Mouse (Mus musculus): ENCODE measurements at regions not wholly inside any gene's neighbourhood (a gene's known extent, or its start where the extent isn't known, plus 50 kb on each side); places are given as distances from the start of the nearest gene placed in this dataset.

- Histone ChIP-seq H3K4me1 (peaks cover 11% of the 10 kb centered on the region), H3K9me3 (replicated peaks) (no peaks in the 10 kb centered on the region), H3K4me3 (no peak overlapping the region), H3K27ac (replicated peaks) (no peak overlapping the region), H3K27me3 (ENCODE audit: low read depth, poor library complexity, severe bottlenecking) (no peaks in the 10 kb centered on the region), H3K36me3 (no peaks in the 10 kb centered on the region)
- no peak for DNase-seq (ENCODE audit: low spot score)
- 94% methylated on average over 8 of the region's 8 CpGs for WGBS
These were observed 364.8 kb upstream of the 3110018I06Rik start for GRCm38 (mm10) chr12:107123661-107124060.

GRCm38 (mm10) chr12:107124263-107124885 lies 364.1 kb upstream of the 3110018I06Rik start:
- Histone ChIP-seq H3K9me3 (replicated peaks) (no peaks in the 10 kb centered on the region), H3K27ac (replicated peaks) (no peak overlapping the region), H3K36me3 (no peaks in the 10 kb centered on the region), H3K4me3 (no peak overlapping the region), H3K27me3 (ENCODE audit: low read depth, poor library complexity, severe bottlenecking) (no peaks in the 10 kb centered on the region), H3K4me1 (peaks cover 11% of the 10 kb centered on the region)
- no peak for DNase-seq (ENCODE audit: low spot score)
- WGBS: 94% methylated on average over 17 of the region's 17 CpGs

GRCm38 (mm10) chr12:107125201-107125600 lies 363.2 kb upstream of the 3110018I06Rik start:
- 66% methylated on average over 7 of the region's 7 CpGs for WGBS
- H3K36me3 ChIP-seq: no peaks in the 10 kb centered on the region
- peak overlapping the region; percentile 23; the same call in 1 of the 2 replicates for H3K27ac ChIP-seq (replicated peaks)

GRCm38 (mm10) chr12:107126056-107126455 lies 362.4 kb upstream of the 3110018I06Rik start:
- no peak for DNase-seq (ENCODE audit: low spot score)
- WGBS: 91% methylated on average over 10 of the region's 10 CpGs
- no peak overlapping the region for H3K27ac ChIP-seq (replicated peaks)

More at GRCm38 (mm10) chr12:107125201-107125600, 363.2 kb upstream of the 3110018I06Rik start:
- Histone ChIP-seq H3K9me3 (replicated peaks) (no peaks in the 10 kb centered on the region), H3K4me3 (no peak overlapping the region), H3K4me1 (peaks cover 11% of the 10 kb centered on the region), H3K27me3 (ENCODE audit: low read depth, poor library complexity, severe bottlenecking) (no peaks in the 10 kb centered on the region)
- no peak for DNase-seq (ENCODE audit: low spot score)

GRCm38 (mm10) chr12:107127591-107127990 lies 360.8 kb upstream of the 3110018I06Rik start:
- no peaks in the 10 kb centered on the region for H3K27me3 ChIP-seq (ENCODE audit: low read depth, poor library complexity, severe bottlenecking)
- H3K4me3 ChIP-seq: no peak overlapping the region
- no peaks in the 10 kb centered on the region for H3K36me3 ChIP-seq
- DNase-seq (ENCODE audit: low spot score): no peak
- peaks cover 8% of the 10 kb centered on the region; the same call in 1 of the 2 replicates for H3K4me1 ChIP-seq
- no peak overlapping the region for H3K27ac ChIP-seq (replicated peaks)
- no peaks in the 10 kb centered on the region for H3K9me3 ChIP-seq (replicated peaks)
- 83% methylated on average over 3 of the region's 3 CpGs for WGBS

More at GRCm38 (mm10) chr12:107126056-107126455, 362.4 kb upstream of the 3110018I06Rik start:
- H3K36me3 ChIP-seq: no peaks in the 10 kb centered on the region
- H3K27me3 ChIP-seq (ENCODE audit: low read depth, poor library complexity, severe bottlenecking): no peaks in the 10 kb centered on the region
- H3K9me3 ChIP-seq (replicated peaks): no peaks in the 10 kb centered on the region
- no peak overlapping the region for H3K4me3 ChIP-seq
- peaks cover 11% of the 10 kb centered on the region for H3K4me1 ChIP-seq

GRCm38 (mm10) chr12:107129232-107129631 lies 359.2 kb upstream of the 3110018I06Rik start:
- no peaks in the 10 kb centered on the region for H3K9me3 ChIP-seq (replicated peaks)
- no peaks in the 10 kb centered on the region for H3K36me3 ChIP-seq
- no peak for DNase-seq (ENCODE audit: low spot score)
- no peak overlapping the region for H3K4me3 ChIP-seq
- no peaks in the 10 kb centered on the region for H3K27me3 ChIP-seq (ENCODE audit: low read depth, poor library complexity, severe bottlenecking)
- H3K27ac ChIP-seq (replicated peaks): no peak overlapping the region
- peaks cover 8% of the 10 kb centered on the region; the same call in 1 of the 2 replicates for H3K4me1 ChIP-seq
- 71% methylated on average over 6 of the region's 6 CpGs for WGBS

GRCm38 (mm10) chr12:107131351-107131750 lies 357.1 kb upstream of the 3110018I06Rik start:
- Histone ChIP-seq H3K27me3 (ENCODE audit: low read depth, poor library complexity, severe bottlenecking) (no peaks in the 10 kb centered on the region), H3K36me3 (no peaks in the 10 kb centered on the region), H3K27ac (replicated peaks) (no peak overlapping the region), H3K4me1 (no peaks in the 10 kb centered on the region), H3K4me3 (no peak overlapping the region), H3K9me3 (replicated peaks) (no peaks in the 10 kb centered on the region)
- WGBS: 83% methylated on average over 7 of the region's 7 CpGs
- no peak for DNase-seq (ENCODE audit: low spot score)

GRCm38 (mm10) chr12:107131841-107132240 lies 356.6 kb upstream of the 3110018I06Rik start:
- H3K9me3 ChIP-seq (replicated peaks): no peaks in the 10 kb centered on the region
- no peak overlapping the region for H3K4me3 ChIP-seq
- H3K27me3 ChIP-seq (ENCODE audit: low read depth, poor library complexity, severe bottlenecking): no peaks in the 10 kb centered on the region
- DNase-seq (ENCODE audit: low spot score): no peak
- WGBS: 90% methylated on average over 6 of the region's 6 CpGs
- no peaks in the 10 kb centered on the region for H3K36me3 ChIP-seq
- H3K4me1 ChIP-seq: no peaks in the 10 kb centered on the region
- H3K27ac ChIP-seq (replicated peaks): no peak overlapping the region

GRCm38 (mm10) chr12:107132501-107132900 lies 355.9 kb upstream of the 3110018I06Rik start:
- no peak for DNase-seq (ENCODE audit: low spot score)
- Histone ChIP-seq H3K9me3 (replicated peaks) (no peaks in the 10 kb centered on the region), H3K27ac (replicated peaks) (no peak overlapping the region), H3K36me3 (no peaks in the 10 kb centered on the region), H3K4me3 (no peak overlapping the region), H3K4me1 (no peaks in the 10 kb centered on the region), H3K27me3 (ENCODE audit: low read depth, poor library complexity, severe bottlenecking) (no peaks in the 10 kb centered on the region)
- 84% methylated on average over 3 of the region's 3 CpGs for WGBS

GRCm38 (mm10) chr12:107134353-107134752 lies 354.1 kb upstream of the 3110018I06Rik start:
- H3K27me3 ChIP-seq (ENCODE audit: low read depth, poor library complexity, severe bottlenecking): no peaks in the 10 kb centered on the region
- WGBS: 89% methylated on average over 3 of the region's 3 CpGs
- no peaks in the 10 kb centered on the region for H3K4me1 ChIP-seq
- H3K4me3 ChIP-seq: no peak overlapping the region
- H3K9me3 ChIP-seq (replicated peaks): no peaks in the 10 kb centered on the region
- DNase-seq (ENCODE audit: low spot score): no peak
- H3K36me3 ChIP-seq: no peaks in the 10 kb centered on the region
- H3K27ac ChIP-seq (replicated peaks): no peak overlapping the region

- 94% methylated on average over 8 of the region's 8 CpGs for whole genome bisulfite sequencing
- no peaks in the 10 kb centered on the region for H3K4me1 ChIP-seq
- no peaks in the 10 kb centered on the region for H3K27me3 ChIP-seq (ENCODE audit: low read depth, poor library complexity, severe bottlenecking)
- no peak overlapping the region for H3K4me3 ChIP-seq
- no peak for DNase-seq (ENCODE audit: low spot score)
- H3K9me3 ChIP-seq (replicated peaks): no peaks in the 10 kb centered on the region
- H3K36me3 ChIP-seq: no peaks in the 10 kb centered on the region
- no peak overlapping the region for H3K27ac ChIP-seq (replicated peaks)
These were observed 349.6 kb upstream of the 3110018I06Rik start for GRCm38 (mm10) chr12:107138677-107139400.

GRCm38 (mm10) chr12:107140957-107141595 lies 347.4 kb upstream of the 3110018I06Rik start:
- DNase-seq (ENCODE audit: low spot score): no peak
- Histone ChIP-seq H3K4me3 (no peak overlapping the region), H3K9me3 (replicated peaks) (no peaks in the 10 kb centered on the region), H3K27ac (replicated peaks) (no peak overlapping the region), H3K36me3 (no peaks in the 10 kb centered on the region), H3K4me1 (no peaks in the 10 kb centered on the region), H3K27me3 (ENCODE audit: low read depth, poor library complexity, severe bottlenecking) (no peaks in the 10 kb centered on the region)
- 93% methylated on average over 9 of the region's 9 CpGs for WGBS

- DNase-seq (ENCODE audit: low spot score): no peak
- WGBS: 89% methylated on average over 6 of the region's 6 CpGs
- Histone ChIP-seq H3K36me3 (no peaks in the 10 kb centered on the region), H3K27me3 (ENCODE audit: low read depth, poor library complexity, severe bottlenecking) (no peaks in the 10 kb centered on the region), H3K4me3 (no peak overlapping the region), H3K4me1 (no peaks in the 10 kb centered on the region), H3K27ac (replicated peaks) (no peak overlapping the region), H3K9me3 (replicated peaks) (no peaks in the 10 kb centered on the region)
These were observed 346.2 kb upstream of the 3110018I06Rik start for GRCm38 (mm10) chr12:107142226-107142625.

Measured in midbrain, embryonic 10.5 days (tissue).